Mouse (Mus musculus) forebrain, embryonic 15.5 days (tissue): Measurements from ENCODE around the gene Sv2b. TPM values are rescaled to one million over a fixed set of nuclear protein-coding genes. Genes with fewer than 3 reads are reported as not detected.
"Not testable (repeated sequence)": the region's sequence is repeated elsewhere in the genome, so short reads cannot be mapped to it uniquely, and the experiment has no call there.

Source experiments
- ATAC-seq: fragments of 200-750 bp; cut with Nextera tagmentation; replicated peaks from 2 replicates; pipeline ENCODE4 v1.8.0; 2017; ENCODE audit warnings: mild to moderate bottlenecking, moderate TSS enrichment, moderate library complexity
- H3K27ac ChIP-seq: fragments of 300-500 bp; sonication (generic); replicated peaks from 2 replicates; pipeline ENCODE4 v1.5.1; 2015; ENCODE audit warnings: mild to moderate bottlenecking, inconsistent platforms
- H3K27me3 ChIP-seq: fragments of 300-500 bp; sonication (generic); 2 replicates; pipeline ENCODE4 v1.6.1; 2015; ENCODE audit warnings: inconsistent platforms
- H3K36me3 ChIP-seq: fragments of 300-500 bp; sonication (generic); 2 replicates; pipeline ENCODE4 v1.6.1; 2015; ENCODE audit warnings: mild to moderate bottlenecking, inconsistent platforms
- H3K4me1 ChIP-seq: fragments of 300-500 bp; sonication (generic); 2 replicates; pipeline ENCODE4 v1.6.1; 2015; ENCODE audit warnings: inconsistent platforms
- H3K4me2 ChIP-seq: fragments of 300-500 bp; sonication (generic); replicated peaks from 2 replicates; pipeline ENCODE4 v1.6.1; 2015; ENCODE audit warnings: mild to moderate bottlenecking, inconsistent platforms
- H3K4me3 ChIP-seq: fragments of 300-500 bp; sonication (generic); 2 replicates; pipeline ENCODE4 v1.5.1; 2015; ENCODE audit warnings: mild to moderate bottlenecking, inconsistent platforms
- H3K9ac ChIP-seq: fragments of 300-500 bp; sonication (generic); replicated peaks from 2 replicates; pipeline ENCODE4 v1.6.1; 2015; ENCODE audit warnings: mild to moderate bottlenecking, inconsistent platforms
- H3K9me3 ChIP-seq: fragments of 300-500 bp; sonication (generic); 2 replicates; pipeline ENCODE4 v1.6.1; 2016; ENCODE audit warnings: inconsistent platforms
- WGBS: fragments of 180-500 bp; shearing (Covaris S2); methylation state at CpG from one replicate; pipeline ENCODE4 v1.1.7; 2015; ENCODE audit warnings: mixed read lengths; 5-methylcytosine and 5-hydroxymethylcytosine counted together
- polyA plus RNA-seq: library from polyadenylated mRNA; unstranded; fragments of >200 nt; fragmentation: Nextera tagmentation; extraction: Ambion mirVana; gene quantifications from 2 replicates; pipeline ENCODE4 v1.2.1, GENCODE M21; 2015

Gene Sv2b
- polyA plus RNA-seq, 1 experiment from 2014 or later = 10.0 TPM

DNA sequence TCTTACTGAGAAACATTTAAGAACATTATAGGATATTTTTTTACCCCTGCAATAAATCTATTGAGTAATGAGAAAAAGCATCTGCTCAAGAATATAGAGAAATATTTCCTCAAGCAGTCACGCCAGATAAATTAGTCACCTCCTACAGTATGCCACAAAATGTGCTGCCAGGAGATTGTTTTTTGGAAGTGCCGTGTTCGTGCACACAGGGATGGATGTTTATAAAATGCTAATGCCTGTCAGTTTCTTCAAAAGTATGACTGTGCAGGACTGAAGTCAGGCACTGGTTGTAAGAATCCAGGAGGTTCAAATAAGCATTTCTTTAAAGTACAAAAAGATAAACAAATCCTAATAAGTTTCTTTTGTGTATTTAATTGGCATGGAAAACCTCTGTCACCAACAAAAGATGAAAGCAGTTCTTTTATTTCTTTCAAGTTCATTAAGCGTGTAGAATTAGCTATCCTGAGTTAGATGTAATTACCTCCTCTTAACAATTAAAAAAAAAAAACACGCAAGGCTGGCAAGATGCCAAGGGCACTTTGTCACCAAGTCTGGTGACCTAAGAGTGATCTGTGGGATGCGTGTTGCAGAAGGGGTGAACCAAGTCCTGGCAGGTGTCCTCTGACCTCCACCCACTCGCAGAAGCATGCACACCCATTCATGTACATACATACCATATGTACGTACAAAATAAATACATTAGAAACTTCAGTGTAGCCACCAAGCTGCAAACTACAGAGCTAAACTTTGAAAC is 68.1 kb downstream of the Sv2b start:
- Histone ChIP-seq H3K36me3 (no peaks in the 10 kb centered on the region), H3K27me3 (no peaks in the 10 kb centered on the region), H3K4me3 (no peak overlapping the region), H3K4me2 (no peak overlapping the region), H3K4me1 (peaks cover 10% of the 10 kb centered on the region), H3K9me3 (no peaks in the 10 kb centered on the region), H3K9ac (no peak overlapping the region), H3K27ac (no peak overlapping the region)
- WGBS = 10% methylated on average over 8 of the region's 8 CpGs
- ATAC-seq = no peak

GRCm38 (mm10) chr7:75236386-75236785 is 72.7 kb downstream of the Sv2b start:
- Histone ChIP-seq H3K36me3 (no peaks in the 10 kb centered on the region), H3K27ac (no peak overlapping the region), H3K4me3 (no peak overlapping the region), H3K4me2 (no peak overlapping the region), H3K9me3 (no peaks in the 10 kb centered on the region), H3K9ac (no peak overlapping the region), H3K27me3 (no peaks in the 10 kb centered on the region), H3K4me1 (peaks cover 10% of the 10 kb centered on the region)
- WGBS = 95% methylated on average over 1 of the region's 1 CpGs
- ATAC-seq = no peak

DNA sequence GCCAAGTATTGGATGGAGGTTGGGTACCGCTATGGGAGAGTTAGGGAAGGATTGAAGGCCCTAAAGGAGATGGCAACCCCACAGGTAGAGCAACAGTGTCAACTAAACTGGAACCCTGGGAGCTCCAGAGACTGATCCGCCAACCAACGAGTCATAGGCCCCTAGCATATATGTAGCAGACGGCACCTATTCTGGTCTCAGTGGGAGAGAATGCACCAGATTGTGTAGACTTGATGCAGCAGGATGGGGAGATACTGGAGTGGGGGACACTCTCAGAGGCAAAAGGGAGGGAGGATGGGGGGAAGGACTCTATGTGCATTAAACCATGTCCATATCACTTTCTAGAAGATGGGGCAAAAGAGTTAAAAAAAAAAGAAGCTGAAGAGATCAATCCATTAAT is 84.9 kb downstream of the Sv2b start:
- no peaks in the 10 kb centered on the region; the same call in 1 of the 2 replicates for H3K9me3 ChIP-seq
- no peak for ATAC-seq
- 87% methylated on average over 4 of the region's 4 CpGs for WGBS
- no peaks in the 10 kb centered on the region for H3K27me3 ChIP-seq
- H3K9ac ChIP-seq = no peak overlapping the region
- no peak overlapping the region for H3K27ac ChIP-seq
- no peak overlapping the region for H3K4me3 ChIP-seq
- no peak overlapping the region for H3K4me2 ChIP-seq
- no peaks in the 10 kb centered on the region for H3K36me3 ChIP-seq
- peaks cover 7% of the 10 kb centered on the region; the same call in 1 of the 2 replicates for H3K4me1 ChIP-seq

GRCm38 (mm10) chr7:75222704-75223431 is 86.2 kb downstream of the Sv2b start:
- H3K27me3 ChIP-seq = no peaks in the 10 kb centered on the region
- H3K27ac ChIP-seq = no peak overlapping the region
- no peak overlapping the region for H3K4me2 ChIP-seq
- no peaks in the 10 kb centered on the region; the same call in 1 of the 2 replicates for H3K9me3 ChIP-seq
- no peak overlapping the region for H3K4me3 ChIP-seq
- no peak overlapping the region for H3K9ac ChIP-seq
- no peaks in the 10 kb centered on the region for H3K36me3 ChIP-seq
- ATAC-seq = no peak
- peaks cover 7% of the 10 kb centered on the region; the same call in 1 of the 2 replicates for H3K4me1 ChIP-seq
- WGBS = 78% methylated on average over 7 of the region's 7 CpGs

GRCm38 (mm10) chr7:75220786-75221185 is 88.3 kb downstream of the Sv2b start:
- peak; percentile 93 for ATAC-seq
- no peak overlapping the region for H3K4me3 ChIP-seq
- H3K9me3 ChIP-seq = no peaks in the 10 kb centered on the region; the same call in 1 of the 2 replicates
- peak overlapping the region; percentile 80 for H3K27ac ChIP-seq
- no peaks in the 10 kb centered on the region for H3K36me3 ChIP-seq
- H3K27me3 ChIP-seq = no peaks in the 10 kb centered on the region
- no peak overlapping the region for H3K9ac ChIP-seq
- 4% methylated on average over 1 of the region's 1 CpGs for WGBS
- H3K4me2 ChIP-seq = no peak overlapping the region
- H3K4me1 ChIP-seq = peaks cover 7% of the 10 kb centered on the region; the same call in 1 of the 2 replicates

DNA sequence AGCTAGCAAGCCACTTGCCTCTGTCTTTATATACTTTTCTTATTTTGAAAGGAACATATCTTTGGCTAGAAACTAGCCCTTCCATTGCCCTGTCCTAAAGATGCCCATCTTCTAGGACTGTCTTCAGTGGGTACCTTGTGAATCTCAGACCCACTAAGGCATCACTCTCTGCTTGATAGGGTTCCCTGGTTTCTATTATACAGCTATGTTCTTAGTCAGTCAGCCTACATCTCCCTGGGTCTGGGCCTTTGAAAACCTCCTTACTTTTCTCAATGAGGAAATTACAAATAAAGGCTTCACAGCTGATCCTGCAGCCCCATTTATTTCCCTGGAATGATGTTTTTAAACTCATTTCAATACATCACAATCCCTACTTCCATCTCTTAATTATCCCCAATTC is 88.8 kb downstream of the Sv2b start:
- H3K36me3 ChIP-seq = no peaks in the 10 kb centered on the region
- H3K27ac ChIP-seq = peak overlapping the region; percentile 35
- ATAC-seq = peak; percentile 59

GRCm38 (mm10) chr7:75216180-75216579 is 92.9 kb downstream of the Sv2b start:
- no peak for ATAC-seq
- Histone ChIP-seq H3K27me3 (no peaks in the 10 kb centered on the region), H3K4me3 (no peak overlapping the region), H3K27ac (no peak overlapping the region), H3K4me1 (0 out of 2 replicates have a peak, but pooled peaks cover 7% of the 10 kb centered on the region), H3K9me3 (no peaks in the 10 kb centered on the region; the same call in 1 of the 2 replicates), H3K4me2 (no peak overlapping the region), H3K36me3 (no peaks in the 10 kb centered on the region), H3K9ac (no peak overlapping the region)
- WGBS = 93% methylated on average over 7 of the region's 7 CpGs

More for the DNA sequence above, 88.8 kb downstream of the Sv2b start:
- Histone ChIP-seq H3K9me3 (no peaks in the 10 kb centered on the region; the same call in 1 of the 2 replicates), H3K4me1 (peaks cover 7% of the 10 kb centered on the region; the same call in 1 of the 2 replicates), H3K9ac (no peak overlapping the region), H3K27me3 (no peaks in the 10 kb centered on the region), H3K4me3 (no peak overlapping the region), H3K4me2 (no peak overlapping the region)

- Histone ChIP-seq H3K27me3 (no peaks in the 10 kb centered on the region), H3K9ac (no peak overlapping the region), H3K27ac (peak overlapping the region; percentile 75), H3K4me1 (peaks cover 17% of the 10 kb centered on the region), H3K4me3 (no peak overlapping the region), H3K36me3 (no peaks in the 10 kb centered on the region), H3K9me3 (no peaks in the 10 kb centered on the region), H3K4me2 (no peak overlapping the region)
- 18% methylated on average over 4 of the region's 4 CpGs for WGBS
- ATAC-seq = peak; percentile 53; the same call in 1 of the 2 replicates
These were observed 99.8 kb downstream of the Sv2b start for GRCm38 (mm10) chr7:75209221-75209641.

- WGBS = 61% methylated on average over 3 of the region's 3 CpGs
- Histone ChIP-seq H3K27ac (peak overlapping the region; percentile 75), H3K4me3 (no peak overlapping the region), H3K27me3 (no peaks in the 10 kb centered on the region), H3K4me1 (peaks cover 17% of the 10 kb centered on the region), H3K4me2 (no peak overlapping the region), H3K36me3 (no peaks in the 10 kb centered on the region), H3K9me3 (no peaks in the 10 kb centered on the region), H3K9ac (no peak overlapping the region)
- ATAC-seq = no peak
These were observed 101.0 kb downstream of the Sv2b start for GRCm38 (mm10) chr7:75207965-75208644.

DNA sequence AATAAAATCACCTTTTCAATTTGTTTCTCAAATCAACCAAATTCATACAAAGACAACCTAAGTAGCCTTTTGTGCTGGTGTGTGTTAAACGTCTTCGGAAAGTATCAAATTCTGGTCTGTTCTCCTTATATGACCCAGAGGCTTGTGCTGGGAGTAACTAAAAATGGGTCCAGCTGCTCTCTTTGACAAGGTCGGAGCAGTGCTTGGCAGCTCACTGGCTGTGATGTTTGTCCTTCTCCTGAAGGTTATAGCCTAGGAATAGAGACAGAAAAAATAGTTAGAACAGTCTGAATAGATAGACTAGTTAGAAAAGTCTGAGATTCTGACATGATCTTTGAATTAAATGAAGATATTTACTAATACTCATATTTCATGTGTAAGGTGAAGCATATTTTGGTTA is 102.4 kb downstream of the Sv2b start:
- no peak for ATAC-seq
- Histone ChIP-seq H3K9ac (no peak overlapping the region), H3K4me1 (peaks cover 17% of the 10 kb centered on the region), H3K27ac (no peak overlapping the region), H3K36me3 (no peaks in the 10 kb centered on the region), H3K4me3 (no peak overlapping the region), H3K4me2 (no peak overlapping the region), H3K9me3 (no peaks in the 10 kb centered on the region), H3K27me3 (no peaks in the 10 kb centered on the region)
- WGBS = 92% methylated on average over 3 of the region's 3 CpGs

DNA sequence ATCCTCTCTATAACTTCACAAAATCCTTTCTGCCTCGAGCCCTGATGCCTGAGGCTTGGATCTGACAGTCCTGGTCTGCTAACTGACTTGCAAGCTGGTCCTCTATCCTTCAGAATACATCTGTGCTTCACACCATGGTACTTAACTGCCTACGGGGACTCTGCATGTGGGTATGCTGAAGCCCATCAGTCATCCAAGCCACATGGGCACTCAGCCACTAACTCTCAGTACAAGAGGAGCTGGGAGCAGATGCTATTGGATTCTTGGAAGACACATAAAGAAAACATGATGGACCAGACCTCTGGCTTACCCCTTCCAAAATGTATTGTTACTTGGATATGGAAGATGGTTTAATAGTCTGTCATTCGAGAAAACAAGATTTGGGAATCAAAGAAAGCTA is 103.7 kb downstream of the Sv2b start:
- H3K4me2 ChIP-seq = no peak overlapping the region
- H3K4me3 ChIP-seq = no peak overlapping the region
- H3K9me3 ChIP-seq = no peaks in the 10 kb centered on the region
- H3K4me1 ChIP-seq = peaks cover 17% of the 10 kb centered on the region
- no peak overlapping the region for H3K9ac ChIP-seq
- no peaks in the 10 kb centered on the region for H3K27me3 ChIP-seq
- ATAC-seq = no peak
- no peak overlapping the region for H3K27ac ChIP-seq
- WGBS = 70% methylated on average over 3 of the region's 3 CpGs
- H3K36me3 ChIP-seq = no peaks in the 10 kb centered on the region

GRCm38 (mm10) chr7:75194919-75195230 is 114.2 kb downstream of the Sv2b start:
- not testable (repeated sequence) for H3K9ac ChIP-seq, H3K9me3 ChIP-seq, H3K4me2 ChIP-seq, H3K27me3 ChIP-seq, H3K36me3 ChIP-seq, H3K4me1 ChIP-seq, H3K27ac ChIP-seq, H3K4me3 ChIP-seq
- 97% methylated on average over 1 of the region's 1 CpGs for WGBS
- ATAC-seq = 0 out of 2 replicates have a peak, but pooled peaks have one; percentile 46
